Mouse (Mus musculus): ENCODE results near the gene Myh11. TPM values are rescaled to one million over a fixed set of nuclear protein-coding genes. Genes with fewer than 3 reads are reported as not detected.

Myh11 gene
- polyA plus RNA-seq, 1 experiment from 2014 or later = 2.4 TPM

DNA sequence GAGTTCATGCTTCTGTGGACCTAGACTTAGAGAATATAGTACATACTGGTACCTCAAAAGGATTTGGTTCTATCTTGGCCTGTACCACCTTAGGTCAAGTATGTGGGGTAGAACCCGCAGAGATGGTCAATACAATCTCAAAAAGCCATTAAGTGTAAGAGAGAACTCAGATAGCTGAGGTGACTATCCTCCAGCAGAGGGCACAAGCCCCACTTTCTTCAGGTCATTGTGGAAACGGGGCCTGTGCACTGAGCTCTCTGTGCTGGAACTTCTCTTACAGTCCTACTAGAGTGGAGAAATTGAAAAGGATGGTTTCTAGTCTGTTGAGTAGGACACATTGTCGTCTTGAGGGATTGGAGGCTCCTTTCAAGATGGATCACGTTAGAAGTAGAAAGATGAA, 92.4 kb downstream of the Myh11 start:
- Histone ChIP-seq H3K27ac (replicated peaks) (no peak overlapping the region), H3K4me3 (replicated peaks) (no peak overlapping the region), H3K27me3 (no peaks in the 10 kb centered on the region), H3K4me2 (replicated peaks) (no peak overlapping the region), H3K36me3 (no peaks in the 10 kb centered on the region), H3K4me1 (no peaks in the 10 kb centered on the region), H3K9me3 (replicated peaks) (no peaks in the 10 kb centered on the region), H3K9ac (no peak overlapping the region)
- WGBS = 73% methylated on average over 4 of the region's 4 CpGs
- no peak for ATAC-seq (ENCODE audit: insufficient number of reproducible peaks, low FRiP score, low TSS enrichment, low read depth)

DNA sequence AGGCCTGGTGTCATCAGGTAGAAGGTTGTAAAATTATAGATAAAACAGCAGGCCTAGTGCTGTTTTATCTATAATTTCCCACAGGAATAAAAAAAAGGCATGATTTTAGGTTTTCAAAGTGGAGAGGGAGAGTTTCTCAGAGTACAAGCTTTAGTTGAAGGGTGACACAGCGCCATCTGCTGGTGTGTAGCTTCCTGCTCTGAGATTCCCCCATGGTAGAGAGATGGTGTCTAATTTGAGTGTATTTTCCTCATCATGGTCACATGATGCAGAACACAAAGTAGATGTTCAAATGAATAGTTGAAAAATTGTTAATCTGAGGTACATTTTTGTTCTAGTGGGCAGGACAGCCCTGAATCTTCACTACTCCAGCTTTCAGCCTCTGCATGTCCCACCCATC, 95.7 kb downstream of the Myh11 start:
- 29% methylated on average over 1 of the region's 1 CpGs for WGBS
- Histone ChIP-seq H3K4me2 (replicated peaks) (no peak overlapping the region), H3K27me3 (no peaks in the 10 kb centered on the region), H3K9me3 (replicated peaks) (no peaks in the 10 kb centered on the region), H3K27ac (replicated peaks) (no peak overlapping the region), H3K4me1 (no peaks in the 10 kb centered on the region), H3K9ac (no peak overlapping the region), H3K36me3 (peaks cover 27% of the 10 kb centered on the region), H3K4me3 (replicated peaks) (no peak overlapping the region)
- ATAC-seq (ENCODE audit: insufficient number of reproducible peaks, low FRiP score, low TSS enrichment, low read depth) = no peak

DNA sequence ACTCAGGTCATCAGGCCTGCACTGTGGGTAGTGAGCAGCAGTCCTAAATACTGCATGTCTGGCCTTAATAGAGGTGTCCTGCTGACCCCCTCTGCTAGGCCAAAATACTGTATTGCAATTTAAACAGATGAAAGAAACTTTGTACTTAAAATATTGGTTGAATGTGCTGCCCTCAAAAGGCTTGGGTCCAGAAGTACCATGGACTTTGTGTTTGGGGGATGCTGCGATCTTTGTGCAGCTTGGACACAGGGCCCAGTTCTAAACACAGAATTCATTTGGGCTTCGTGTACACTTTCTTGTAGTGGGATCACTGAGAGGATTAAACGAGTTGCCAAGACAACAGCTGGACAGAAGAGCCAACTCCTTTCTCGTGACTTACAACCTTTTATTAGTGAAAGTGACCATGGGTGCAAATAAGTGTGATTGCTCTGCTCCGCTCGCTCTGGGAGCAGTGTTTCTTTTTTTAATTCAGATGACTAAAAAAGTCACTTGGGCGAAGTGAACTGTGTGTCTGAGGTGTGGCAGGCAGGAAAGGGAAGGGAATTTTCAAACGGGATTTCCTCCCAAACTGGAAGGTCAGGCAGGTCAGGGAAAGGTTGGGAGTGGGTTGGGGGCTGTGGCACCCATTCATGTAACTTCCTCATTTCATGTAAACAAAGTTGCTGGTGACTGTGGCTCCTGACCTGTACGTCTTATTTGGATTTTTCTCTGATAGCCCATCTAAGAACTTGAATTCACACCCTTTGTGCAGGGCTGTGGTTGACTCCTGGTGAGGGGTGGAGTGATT, 96.8 kb downstream of the Myh11 start:
- Histone ChIP-seq H3K9ac (no peak overlapping the region), H3K9me3 (replicated peaks) (no peaks in the 10 kb centered on the region), H3K27ac (replicated peaks) (no peak overlapping the region)

DNA sequence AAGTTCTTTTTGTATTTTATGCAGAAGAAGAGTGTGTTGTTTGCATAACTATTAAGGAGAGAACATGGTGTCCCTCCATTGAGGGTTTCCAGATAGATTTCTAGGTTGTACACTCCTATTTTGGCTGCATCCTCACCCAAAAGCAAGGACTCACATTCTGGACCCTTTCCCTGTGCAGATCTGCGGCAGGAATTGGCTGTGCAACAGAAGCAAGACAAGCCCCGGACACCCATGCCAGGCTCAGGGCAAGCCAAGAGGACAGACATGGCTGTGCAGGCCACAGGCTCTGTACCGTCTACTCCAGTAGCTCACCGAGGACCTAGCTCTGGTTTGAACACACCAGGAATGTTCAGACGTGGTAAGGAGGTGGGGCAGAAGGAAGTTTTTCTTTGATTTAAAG, 105.7 kb downstream of the Myh11 start:
- ATAC-seq (ENCODE audit: insufficient number of reproducible peaks, low FRiP score, low TSS enrichment, low read depth) = no peak
- Histone ChIP-seq H3K9me3 (replicated peaks) (no peaks in the 10 kb centered on the region), H3K4me3 (replicated peaks) (no peak overlapping the region), H3K27ac (replicated peaks) (no peak overlapping the region), H3K4me2 (replicated peaks) (no peak overlapping the region), H3K36me3 (peaks cover 97% of the 10 kb centered on the region), H3K27me3 (no peaks in the 10 kb centered on the region), H3K4me1 (no peaks in the 10 kb centered on the region), H3K9ac (no peak overlapping the region)
- 95% methylated on average over 5 of the region's 5 CpGs for WGBS

More for the DNA sequence above, 96.8 kb downstream of the Myh11 start:
- H3K4me1 ChIP-seq = no peaks in the 10 kb centered on the region
- H3K27me3 ChIP-seq = no peaks in the 10 kb centered on the region
- no peak for ATAC-seq (ENCODE audit: insufficient number of reproducible peaks, low FRiP score, low TSS enrichment, low read depth)
- H3K36me3 ChIP-seq = peaks cover 37% of the 10 kb centered on the region
- 70% methylated on average over 9 of the region's 9 CpGs for WGBS
- H3K4me2 ChIP-seq (replicated peaks) = no peak overlapping the region
- H3K4me3 ChIP-seq (replicated peaks) = no peak overlapping the region

DNA sequence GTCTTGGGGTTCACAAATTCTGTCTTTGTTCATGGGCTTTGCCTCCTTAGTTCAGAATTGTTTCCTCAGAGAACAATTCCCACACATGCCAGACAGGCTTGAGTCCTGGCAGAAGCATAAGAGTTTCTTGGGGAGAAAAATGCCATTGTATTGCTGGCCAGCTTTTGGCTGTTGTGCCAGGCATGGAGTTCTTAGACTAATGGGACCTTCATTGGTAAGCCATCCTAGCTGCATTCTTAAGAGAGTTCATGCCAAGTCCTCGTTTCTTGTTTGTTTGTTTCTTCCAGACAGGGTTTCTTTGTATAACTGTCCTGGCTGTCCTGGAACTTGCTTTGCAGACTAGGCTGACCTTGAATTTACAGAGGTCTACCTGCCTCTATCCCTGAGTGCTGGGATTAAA, 107.3 kb downstream of the Myh11 start:
- WGBS = 81% methylated on average over 1 of the region's 1 CpGs
- Histone ChIP-seq H3K9me3 (replicated peaks) (no peaks in the 10 kb centered on the region), H3K27ac (replicated peaks) (no peak overlapping the region), H3K36me3 (peaks cover 97% of the 10 kb centered on the region), H3K4me1 (no peaks in the 10 kb centered on the region), H3K4me2 (replicated peaks) (no peak overlapping the region), H3K27me3 (no peaks in the 10 kb centered on the region), H3K9ac (no peak overlapping the region), H3K4me3 (replicated peaks) (no peak overlapping the region)
- no peak for ATAC-seq (ENCODE audit: insufficient number of reproducible peaks, low FRiP score, low TSS enrichment, low read depth)

DNA sequence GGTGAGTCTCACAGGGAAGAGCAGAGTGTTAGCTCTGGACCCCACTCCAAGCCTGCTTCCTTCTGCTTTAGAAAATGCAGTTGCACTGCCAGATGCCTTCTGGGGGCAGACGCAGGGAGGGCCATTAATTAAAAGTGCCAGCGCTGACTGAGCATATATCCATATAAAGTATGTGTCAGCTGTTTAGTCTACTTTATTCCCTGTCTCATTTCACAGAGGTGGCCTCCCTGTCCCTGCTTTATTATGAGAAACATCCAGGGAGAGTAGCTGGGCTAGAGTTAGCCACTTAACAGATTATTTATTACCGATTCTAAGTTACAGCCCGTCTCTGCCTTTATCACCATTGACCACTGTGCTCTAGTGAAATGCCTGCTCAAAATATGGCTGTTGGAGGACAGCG, 108.8 kb downstream of the Myh11 start:
- Histone ChIP-seq H3K27ac (replicated peaks) (no peak overlapping the region), H3K4me3 (replicated peaks) (no peak overlapping the region), H3K4me2 (replicated peaks) (no peak overlapping the region), H3K36me3 (peaks cover 95% of the 10 kb centered on the region), H3K27me3 (no peaks in the 10 kb centered on the region), H3K4me1 (no peaks in the 10 kb centered on the region), H3K9ac (no peak overlapping the region), H3K9me3 (replicated peaks) (no peaks in the 10 kb centered on the region)
- 91% methylated on average over 5 of the region's 5 CpGs for WGBS
- ATAC-seq (ENCODE audit: insufficient number of reproducible peaks, low FRiP score, low TSS enrichment, low read depth) = no peak

DNA sequence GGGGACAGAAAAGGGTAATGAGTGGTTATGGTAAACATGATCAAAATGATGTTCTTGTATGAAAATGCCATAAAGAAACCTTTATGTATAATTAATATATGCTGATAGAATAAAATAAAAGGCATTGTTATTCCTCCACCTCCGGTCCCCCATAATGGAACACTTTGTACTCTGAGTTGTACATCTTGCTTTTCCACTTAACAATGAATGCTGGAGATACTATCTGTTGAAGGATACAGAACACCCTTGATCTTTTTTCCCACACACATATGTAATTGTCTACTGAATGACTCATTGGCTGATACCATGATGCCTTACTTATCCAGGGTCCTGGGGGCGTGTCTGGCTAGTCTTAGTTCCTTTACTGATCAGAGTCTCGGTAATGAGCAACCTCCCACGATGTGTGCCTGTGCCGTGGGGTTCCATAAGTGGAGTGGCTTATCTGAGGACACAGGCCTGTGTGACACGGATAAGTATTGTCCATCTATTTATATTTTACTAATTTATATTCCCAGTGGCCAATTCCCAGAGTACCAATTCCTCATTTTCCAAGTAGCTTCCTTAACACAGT, 110.9 kb downstream of the Myh11 start:
- Histone ChIP-seq H3K9ac (no peak overlapping the region), H3K4me2 (replicated peaks) (no peak overlapping the region), H3K27me3 (no peaks in the 10 kb centered on the region), H3K36me3 (peaks cover 95% of the 10 kb centered on the region), H3K27ac (replicated peaks) (no peak overlapping the region), H3K4me1 (no peaks in the 10 kb centered on the region), H3K4me3 (replicated peaks) (no peak overlapping the region), H3K9me3 (replicated peaks) (no peaks in the 10 kb centered on the region)
- 81% methylated on average over 6 of the region's 6 CpGs for WGBS
- ATAC-seq (ENCODE audit: insufficient number of reproducible peaks, low FRiP score, low TSS enrichment, low read depth) = no peak

DNA sequence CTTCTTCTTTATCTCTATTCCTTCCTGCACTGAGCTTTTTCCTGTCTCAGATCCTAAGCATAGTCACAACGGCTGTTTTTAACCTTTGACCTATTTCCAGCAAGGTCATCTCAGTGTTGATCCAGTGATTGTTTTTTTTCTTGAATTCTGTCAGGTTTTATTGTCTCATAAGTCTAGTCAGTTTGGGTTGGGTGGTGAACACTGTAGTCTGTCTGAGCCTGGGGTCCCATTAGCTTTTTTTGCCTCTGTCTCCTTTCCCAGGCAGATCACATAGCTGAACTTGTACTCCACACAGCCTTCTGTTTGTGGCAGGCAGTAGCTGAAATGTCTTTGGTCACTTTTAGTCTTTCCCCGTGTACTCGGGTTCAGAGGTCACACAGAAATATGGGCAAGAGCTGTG, 113.1 kb downstream of the Myh11 start:
- WGBS = 57% methylated on average over 3 of the region's 3 CpGs
- H3K36me3 ChIP-seq = peaks cover 95% of the 10 kb centered on the region
- no peaks in the 10 kb centered on the region for H3K4me1 ChIP-seq
- ATAC-seq (ENCODE audit: insufficient number of reproducible peaks, low FRiP score, low TSS enrichment, low read depth) = no peak
- no peak overlapping the region for H3K27ac ChIP-seq (replicated peaks)
- no peak overlapping the region for H3K4me3 ChIP-seq (replicated peaks)
- H3K9ac ChIP-seq = no peak overlapping the region
- no peak overlapping the region for H3K4me2 ChIP-seq (replicated peaks)
- H3K27me3 ChIP-seq = no peaks in the 10 kb centered on the region
- H3K9me3 ChIP-seq (replicated peaks) = no peaks in the 10 kb centered on the region

DNA sequence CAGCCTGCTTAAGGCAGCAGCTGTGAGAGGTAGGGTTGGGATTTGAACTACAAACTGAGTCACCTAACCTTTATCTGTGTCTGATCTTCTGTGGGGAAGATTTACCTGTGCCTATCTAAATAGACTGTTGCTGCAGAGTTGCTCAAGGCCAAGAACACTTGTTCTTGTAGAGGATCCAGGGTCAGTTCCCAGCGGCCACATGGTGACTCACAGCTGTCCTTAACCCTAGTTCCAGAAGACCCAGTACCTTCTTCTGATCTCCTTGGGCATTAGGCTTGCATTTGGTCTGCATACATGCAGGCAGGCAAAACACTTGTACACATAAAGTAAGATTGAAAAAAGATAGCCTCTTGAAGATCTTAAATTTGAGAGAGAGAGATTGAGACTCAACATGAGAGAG, 121.5 kb downstream of the Myh11 start:
- H3K4me2 ChIP-seq (replicated peaks) = no peak overlapping the region
- no peaks in the 10 kb centered on the region for H3K27me3 ChIP-seq
- WGBS = 91% methylated on average over 1 of the region's 1 CpGs
- no peaks in the 10 kb centered on the region for H3K9me3 ChIP-seq (replicated peaks)
- H3K9ac ChIP-seq = no peak overlapping the region
- no peak overlapping the region for H3K4me3 ChIP-seq (replicated peaks)
- no peak for ATAC-seq (ENCODE audit: insufficient number of reproducible peaks, low FRiP score, low TSS enrichment, low read depth)
- no peak overlapping the region for H3K27ac ChIP-seq (replicated peaks)
- peaks cover 64% of the 10 kb centered on the region for H3K36me3 ChIP-seq
- H3K4me1 ChIP-seq = peaks cover 12% of the 10 kb centered on the region

DNA sequence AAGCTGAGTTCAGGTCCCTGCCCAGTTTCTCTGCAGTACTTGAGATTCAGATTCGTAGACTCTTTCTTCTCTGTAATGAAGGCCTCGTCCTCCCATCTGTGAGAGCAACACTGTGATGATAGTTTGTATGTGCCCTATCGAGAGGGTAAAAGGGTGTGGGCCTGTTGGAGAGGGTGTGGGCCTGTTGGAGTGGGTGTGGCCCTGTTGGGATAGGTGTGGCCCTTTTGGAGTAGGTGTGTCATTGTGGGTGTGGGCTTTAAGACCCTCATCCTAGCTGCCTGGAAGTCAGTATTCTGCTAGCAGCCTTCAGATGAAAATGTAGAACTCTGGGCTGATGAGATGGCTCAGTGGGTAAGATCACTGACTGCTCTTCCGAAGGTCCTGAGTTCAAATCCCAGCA, 124.7 kb downstream of the Myh11 start:
- no peak overlapping the region for H3K4me2 ChIP-seq (replicated peaks)
- peaks cover 35% of the 10 kb centered on the region for H3K36me3 ChIP-seq
- WGBS = 92% methylated on average over 4 of the region's 4 CpGs
- H3K9ac ChIP-seq = no peak overlapping the region
- no peak overlapping the region for H3K27ac ChIP-seq (replicated peaks)
- H3K4me1 ChIP-seq = peaks cover 26% of the 10 kb centered on the region
- no peaks in the 10 kb centered on the region for H3K27me3 ChIP-seq
- no peak overlapping the region for H3K4me3 ChIP-seq (replicated peaks)
- H3K9me3 ChIP-seq (replicated peaks) = no peaks in the 10 kb centered on the region
- ATAC-seq (ENCODE audit: insufficient number of reproducible peaks, low FRiP score, low TSS enrichment, low read depth) = no peak

DNA sequence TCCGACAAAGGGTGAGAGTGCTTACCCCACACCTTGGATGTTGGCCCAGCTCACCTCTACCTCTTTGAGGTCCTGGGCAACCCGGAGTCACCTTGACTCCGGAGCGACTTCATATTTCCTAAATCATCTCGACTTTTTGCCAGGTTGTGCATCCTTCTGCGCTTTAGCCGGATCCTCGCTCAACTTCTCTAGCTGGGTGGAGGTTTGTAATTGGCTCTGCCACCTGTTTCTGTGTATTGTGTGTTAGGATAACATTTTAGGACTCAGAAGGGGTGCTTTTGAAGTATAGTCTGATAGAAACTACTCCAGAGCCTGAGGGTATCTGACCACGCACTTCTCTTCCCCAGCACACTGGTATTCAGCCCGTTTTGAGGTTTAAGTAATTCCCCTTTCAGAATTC, 127.4 kb downstream of the Myh11 start:
- Histone ChIP-seq H3K36me3 (peaks cover 9% of the 10 kb centered on the region), H3K4me2 (replicated peaks) (peak overlapping the region; percentile 71), H3K27me3 (no peaks in the 10 kb centered on the region), H3K4me3 (replicated peaks) (peak overlapping the region; percentile 73), H3K27ac (replicated peaks) (peak overlapping the region; percentile 94), H3K9me3 (replicated peaks) (no peaks in the 10 kb centered on the region), H3K4me1 (peaks cover 26% of the 10 kb centered on the region), H3K9ac (peak overlapping the region; percentile 55)
- ATAC-seq (ENCODE audit: insufficient number of reproducible peaks, low FRiP score, low TSS enrichment, low read depth) = no peak
- WGBS = under 1% methylated on average over 10 of the region's 10 CpGs

DNA sequence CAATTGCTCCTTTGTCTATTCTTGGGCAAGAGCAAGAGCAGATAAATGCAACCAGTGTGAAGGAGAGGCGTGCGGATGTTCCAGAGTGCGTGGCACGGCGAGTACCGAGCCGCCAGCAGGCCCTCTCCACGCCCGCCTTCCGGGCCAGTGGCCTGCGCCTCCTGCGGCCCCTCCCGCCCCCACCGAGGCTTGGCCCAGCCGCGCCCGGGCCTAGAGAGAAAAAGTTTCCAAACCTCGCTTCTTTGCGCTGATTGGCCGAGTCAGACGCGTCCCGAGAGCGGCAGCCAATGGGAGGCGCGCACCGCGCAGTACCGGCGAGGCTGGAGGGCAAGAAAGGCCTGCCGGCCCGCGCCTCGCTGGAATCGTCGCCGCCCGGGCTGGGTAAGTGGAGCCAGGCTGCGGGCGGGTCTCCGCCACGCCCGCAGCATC, 128.2 kb downstream of the Myh11 start, which contains the start of the genes Nde1 and Marf1:
Nde1 (plus strand) TSS at position 288 of the 429 bp plus-strand sequence.
Marf1 (minus strand) TSS at position 364 of the 429 bp plus-strand sequence.
- peak within 1 kb of the TSS; percentile 94 for H3K27ac ChIP-seq (replicated peaks)
- peak within 1 kb of the TSS; percentile 71 for H3K4me2 ChIP-seq (replicated peaks)
- H3K27me3 ChIP-seq = no peaks in the 10 kb centered on the region
- 0 out of 2 replicates have a peak, but pooled peaks cover 2% of the 10 kb centered on the region for H3K36me3 ChIP-seq
- H3K9ac ChIP-seq = peak within 1 kb of the TSS; percentile 55
- no peaks in the 10 kb centered on the region for H3K9me3 ChIP-seq (replicated peaks)
- H3K4me3 ChIP-seq (replicated peaks) = peak within 1 kb of the TSS; percentile 73
- WGBS = under 1% methylated on average over 43 of the region's 43 CpGs
- peaks cover 32% of the 10 kb centered on the region for H3K4me1 ChIP-seq
- ATAC-seq (ENCODE audit: insufficient number of reproducible peaks, low FRiP score, low TSS enrichment, low read depth) = peak; percentile 88
